Mouse (Mus musculus): ENCODE measurements at regions not wholly inside any gene's neighbourhood (a gene's known extent, or its start where the extent isn't known, plus 50 kb on each side); places are given as distances from the start of the nearest gene placed in this dataset.
A peak's percentile ranks its signal among the peaks of the same experiment; 100 is the strongest.

- WGBS = 74% methylated on average over 22 of the region's 22 CpGs
- Histone ChIP-seq H3K27me3 (ENCODE audit: control insufficient read depth, insufficient read depth, low read length) (no peaks in the 10 kb centered on the region), H3K4me1 (ENCODE audit: control insufficient read depth, insufficient read depth, low read length) (peaks cover 7% of the 10 kb centered on the region; the same call in 1 of the 2 replicates), H3K4me3 (replicated peaks; ENCODE audit: insufficient read depth, low read depth, low read length) (no peak overlapping the region), H3K27ac (ENCODE audit: insufficient read depth, low read length) (no peak overlapping the region)
- DNase-seq = no peak
- TF ChIP-seq CTCF (IDR thresholded peaks at IDR 0.05; ENCODE audit: borderline replicate concordance, insufficient read depth, low read depth, low read length) = no peak
- no peak for TF ChIP-seq POLR2A (IDR thresholded peaks at IDR 0.05; ENCODE audit: borderline replicate concordance, insufficient read depth, low read length)
These were observed 195.6 kb upstream of the Rpl38 start for GRCm38 (mm10) chr11:114472501-114473260.

DNA sequence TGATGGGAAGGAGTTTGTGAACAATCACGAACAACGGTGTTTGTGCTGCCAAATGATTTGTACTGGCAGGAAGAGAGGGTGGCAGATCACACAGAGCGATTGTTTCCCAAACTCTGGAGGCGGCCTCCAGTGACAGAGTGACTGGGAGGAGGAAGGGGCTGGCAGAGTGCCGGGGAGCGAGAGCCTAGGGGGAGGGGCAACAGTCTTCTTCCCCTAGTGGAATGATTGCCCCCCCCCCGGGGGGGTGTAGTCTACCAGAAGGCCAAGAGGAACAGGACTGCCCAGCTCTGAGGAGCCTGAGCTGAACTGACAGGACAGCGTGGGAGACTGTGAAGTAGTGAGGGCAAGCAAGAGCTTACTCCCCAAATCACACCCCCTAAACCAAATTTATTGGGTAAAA is 199.9 kb upstream of the Rpl38 start:
- peak; percentile 60 to 62 for DNase-seq
- Histone ChIP-seq H3K4me3 (replicated peaks; ENCODE audit: insufficient read depth, low read depth, low read length) (no peak overlapping the region), H3K27me3 (ENCODE audit: control insufficient read depth, insufficient read depth, low read length) (no peaks in the 10 kb centered on the region), H3K27ac (ENCODE audit: insufficient read depth, low read length) (no peak overlapping the region), H3K4me1 (ENCODE audit: control insufficient read depth, insufficient read depth, low read length) (peaks cover 9% of the 10 kb centered on the region; the same call in 1 of the 2 replicates)
- 18% methylated on average over 8 of the region's 8 CpGs for WGBS
- TF ChIP-seq POLR2A (IDR thresholded peaks at IDR 0.05; ENCODE audit: borderline replicate concordance, insufficient read depth, low read length) (no peak), CTCF (IDR thresholded peaks at IDR 0.05; ENCODE audit: borderline replicate concordance, insufficient read depth, low read depth, low read length) (no peak)

DNA sequence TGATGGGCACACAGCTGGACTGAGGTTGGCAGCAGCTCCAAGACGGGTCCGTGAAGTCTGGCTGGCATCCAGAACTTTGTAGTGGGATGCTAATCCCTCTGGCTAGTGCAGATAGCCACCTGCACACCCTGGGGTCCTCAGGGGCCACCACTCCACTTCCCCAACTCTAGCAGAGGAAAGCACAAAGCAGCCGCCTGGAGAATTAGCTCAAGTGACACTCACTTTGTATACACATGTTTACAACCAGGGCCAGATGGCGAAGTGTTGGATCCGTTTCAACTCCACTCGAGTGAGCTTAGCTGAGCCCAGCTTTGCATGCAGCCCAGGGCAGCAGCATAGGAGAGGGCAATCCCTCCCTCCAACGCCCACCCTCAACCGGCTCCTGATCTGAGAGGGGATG is 200.5 kb upstream of the Rpl38 start:
- 10% methylated on average over 8 of the region's 8 CpGs for WGBS
- Histone ChIP-seq H3K27ac (ENCODE audit: insufficient read depth, low read length) (no peak overlapping the region), H3K4me1 (ENCODE audit: control insufficient read depth, insufficient read depth, low read length) (peaks cover 9% of the 10 kb centered on the region; the same call in 1 of the 2 replicates), H3K4me3 (replicated peaks; ENCODE audit: insufficient read depth, low read depth, low read length) (no peak overlapping the region), H3K27me3 (ENCODE audit: control insufficient read depth, insufficient read depth, low read length) (no peaks in the 10 kb centered on the region)
- TF ChIP-seq CTCF (IDR thresholded peaks at IDR 0.05; ENCODE audit: borderline replicate concordance, insufficient read depth, low read depth, low read length) = no peak
- TF ChIP-seq POLR2A (IDR thresholded peaks at IDR 0.05; ENCODE audit: borderline replicate concordance, insufficient read depth, low read length) = no peak
- peak; percentile 63 to 67 for DNase-seq

- TF ChIP-seq POLR2A (IDR thresholded peaks at IDR 0.05; ENCODE audit: borderline replicate concordance, insufficient read depth, low read length) = no peak
- no peak for TF ChIP-seq CTCF (IDR thresholded peaks at IDR 0.05; ENCODE audit: borderline replicate concordance, insufficient read depth, low read depth, low read length)
- Histone ChIP-seq H3K4me3 (replicated peaks; ENCODE audit: insufficient read depth, low read depth, low read length) (no peak overlapping the region), H3K27me3 (ENCODE audit: control insufficient read depth, insufficient read depth, low read length) (no peaks in the 10 kb centered on the region), H3K27ac (ENCODE audit: insufficient read depth, low read length) (no peak overlapping the region), H3K4me1 (ENCODE audit: control insufficient read depth, insufficient read depth, low read length) (peaks cover 9% of the 10 kb centered on the region; the same call in 1 of the 2 replicates)
- 88% methylated on average over 5 of the region's 5 CpGs for WGBS
- no peak for DNase-seq
These were observed 202.8 kb upstream of the Rpl38 start for GRCm38 (mm10) chr11:114465486-114465885.

DNA sequence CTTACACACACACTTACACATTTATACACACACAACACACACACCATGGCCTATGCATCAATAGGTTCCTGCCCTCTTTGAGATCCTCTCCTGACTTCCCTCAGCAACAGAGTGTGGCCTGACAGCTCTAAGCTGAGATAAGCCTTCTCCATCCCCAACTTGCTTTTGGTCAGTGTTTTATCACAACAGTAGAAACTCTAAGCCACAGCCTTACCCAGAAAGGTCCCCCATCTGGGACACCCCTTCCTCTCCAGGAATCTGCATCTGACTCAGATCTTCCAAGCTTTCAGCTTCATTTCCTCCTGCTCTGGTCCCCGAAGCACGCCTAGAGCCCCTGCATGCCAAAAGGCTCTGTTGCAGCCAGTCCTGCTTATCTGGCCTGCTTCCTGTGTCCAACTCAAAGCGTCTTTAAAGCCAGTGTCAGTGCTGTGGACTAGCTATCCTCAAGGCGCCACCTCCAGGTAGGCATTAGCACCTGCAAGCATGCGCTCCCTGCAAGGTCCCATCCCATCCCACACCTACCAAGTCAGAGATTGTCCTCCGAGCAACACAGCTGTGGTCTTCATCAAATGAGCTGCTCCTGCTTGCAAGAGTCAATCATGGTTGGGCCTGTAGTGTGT is 205.5 kb upstream of the Rpl38 start:
- Histone ChIP-seq H3K27ac (ENCODE audit: insufficient read depth, low read length) (no peak overlapping the region), H3K27me3 (ENCODE audit: control insufficient read depth, insufficient read depth, low read length) (no peaks in the 10 kb centered on the region), H3K4me3 (replicated peaks; ENCODE audit: insufficient read depth, low read depth, low read length) (no peak overlapping the region), H3K4me1 (ENCODE audit: control insufficient read depth, insufficient read depth, low read length) (peaks cover 4% of the 10 kb centered on the region; the same call in 1 of the 2 replicates)
- WGBS = 40% methylated on average over 6 of the region's 6 CpGs
- TF ChIP-seq POLR2A (IDR thresholded peaks at IDR 0.05; ENCODE audit: borderline replicate concordance, insufficient read depth, low read length) (no peak), CTCF (IDR thresholded peaks at IDR 0.05; ENCODE audit: borderline replicate concordance, insufficient read depth, low read depth, low read length) (peak; percentile 90)
- peak; percentile 70 for DNase-seq

DNA sequence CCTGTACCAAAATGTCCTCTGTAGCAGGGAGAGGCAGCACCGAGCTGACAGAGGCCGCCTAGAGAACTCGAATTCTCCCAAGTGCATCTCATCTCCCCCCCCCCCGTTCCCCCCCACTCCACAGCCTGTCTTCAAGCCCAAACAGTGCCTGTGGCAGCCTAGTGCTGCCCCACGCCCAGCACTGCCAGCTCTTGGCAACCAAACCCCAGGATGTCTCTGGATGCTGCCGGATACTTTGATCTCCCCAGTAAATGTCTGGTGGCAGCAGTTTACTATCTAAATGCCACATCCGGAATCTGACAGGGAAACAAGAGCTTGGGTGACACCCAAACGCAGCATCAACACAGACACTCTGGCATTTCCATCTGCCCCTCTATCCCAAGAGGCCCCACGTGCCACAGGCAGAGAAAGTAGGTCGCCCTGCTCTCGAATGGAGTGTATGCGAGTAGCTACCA is 213.4 kb upstream of the Rpl38 start:
- no peak overlapping the region for H3K27ac ChIP-seq (ENCODE audit: insufficient read depth, low read length)
- no peaks in the 10 kb centered on the region for H3K27me3 ChIP-seq (ENCODE audit: control insufficient read depth, insufficient read depth, low read length)
- 8% methylated on average over 12 of the region's 12 CpGs for WGBS
- H3K4me3 ChIP-seq (replicated peaks; ENCODE audit: insufficient read depth, low read depth, low read length) = no peak overlapping the region
- peaks cover 16% of the 10 kb centered on the region for H3K4me1 ChIP-seq (ENCODE audit: control insufficient read depth, insufficient read depth, low read length)
- TF ChIP-seq CTCF (IDR thresholded peaks at IDR 0.05; ENCODE audit: borderline replicate concordance, insufficient read depth, low read depth, low read length) (no peak), POLR2A (IDR thresholded peaks at IDR 0.05; ENCODE audit: borderline replicate concordance, insufficient read depth, low read length) (no peak)
- peak; percentile 65 to 76 for DNase-seq

- DNase-seq = peak; percentile 89 to 92
- H3K4me1 ChIP-seq (ENCODE audit: control insufficient read depth, insufficient read depth, low read length) = peaks cover 21% of the 10 kb centered on the region
- no peak overlapping the region for H3K4me3 ChIP-seq (replicated peaks; ENCODE audit: insufficient read depth, low read depth, low read length)
- TF ChIP-seq POLR2A (IDR thresholded peaks at IDR 0.05; ENCODE audit: borderline replicate concordance, insufficient read depth, low read length) = no peak
- TF ChIP-seq CTCF (IDR thresholded peaks at IDR 0.05; ENCODE audit: borderline replicate concordance, insufficient read depth, low read depth, low read length) = no peak
- 11% methylated on average over 13 of the region's 13 CpGs for WGBS
- H3K27me3 ChIP-seq (ENCODE audit: control insufficient read depth, insufficient read depth, low read length) = no peaks in the 10 kb centered on the region; the same call in 1 of the 2 replicates
- H3K27ac ChIP-seq (ENCODE audit: insufficient read depth, low read length) = no peak overlapping the region
These were observed 219.4 kb upstream of the Rpl38 start for GRCm38 (mm10) chr11:114448776-114449401.

Measured in cerebellum, adult 2 months (tissue).